Mouse (Mus musculus): ENCODE results near the gene Rtp2.

Gene Rtp2

GRCm38 (mm10) chr16:23890151-23890550 lies 42.0 kb downstream of the Rtp2 start:
- no peak for DNase-seq (ENCODE audit: low spot score)

- no peak for DNase-seq (ENCODE audit: low spot score)
Observed at GRCm38 (mm10) chr16:23887910-23888579, 44.1 kb downstream of the Rtp2 start.

- no peak for DNase-seq (ENCODE audit: low spot score)
Observed at GRCm38 (mm10) chr16:23885098-23885497, 47.1 kb downstream of the Rtp2 start.

Data from urinary bladder, postnatal 14 days (tissue).